Mouse (Mus musculus) ES-E14 (cell line): ENCODE measurements around the gene Tmem14a. TPM values are rescaled to one million over a fixed set of nuclear protein-coding genes. Genes with fewer than 3 reads are reported as not detected.

Source experiments
- DNase-seq: peaks from one replicate; pipeline ENCODE4 v3.0.0-alpha.2; 2013; ENCODE audit warnings: low read depth, low spot score
- H3K27ac ChIP-seq: 2 replicates; pipeline ENCODE4 v1.5.1; 2012; ENCODE audit warnings: low read depth, mild to moderate bottlenecking, low read length, moderate library complexity, mixed read lengths; ENCODE audit not compliant: poor library complexity, insufficient read depth, severe bottlenecking
- H3K36me3 ChIP-seq: 2 replicates; pipeline ENCODE4 v1.6.1; 2012; ENCODE audit warnings: mild to moderate bottlenecking, low read length, moderate library complexity, mixed read lengths; ENCODE audit not compliant: control insufficient read depth, poor library complexity, insufficient read depth, severe bottlenecking
- H3K4me1 ChIP-seq, 2 experiments: fragments of 150-350 bp in 1 of 2; sonication (generic) in 1 of 2; 2 replicates each; pipeline ENCODE4 v1.6.1; 2012; ENCODE audit warnings: low read length in 2 of 2, mild to moderate bottlenecking in 1 of 2, mixed read lengths in 1 of 2; ENCODE audit not compliant: control insufficient read depth in 2 of 2, insufficient read depth in 2 of 2, poor library complexity in 1 of 2
- H3K4me3 ChIP-seq, 2 experiments: fragments of 150-350 bp in 1 of 2; sonication (generic) in 1 of 2; 2 replicates each; pipeline ENCODE4 v1.5.1; 2012; ENCODE audit warnings: low read length in 2 of 2, low read depth in 1 of 2, mild to moderate bottlenecking in 1 of 2, mixed read lengths in 1 of 2; ENCODE audit not compliant: insufficient read depth in 1 of 2, poor library complexity in 1 of 2, severe bottlenecking in 1 of 2
- H3K9ac ChIP-seq: 2 replicates; pipeline ENCODE4 v1.6.1; 2012; ENCODE audit warnings: low read depth, mild to moderate bottlenecking, low read length, mixed read lengths; ENCODE audit not compliant: poor library complexity, insufficient read depth, severe bottlenecking
- H3K9me3 ChIP-seq: fragments of 150-350 bp; sonication (generic); 2 replicates; pipeline ENCODE4 v1.6.1; 2012; ENCODE audit warnings: low read depth, mild to moderate bottlenecking, low read length; ENCODE audit not compliant: control insufficient read depth, insufficient read depth
- CHD2 ChIP-seq: IDR thresholded peaks from 2 replicates; pipeline ENCODE4 v1.6.1; 2014; ENCODE audit warnings: mild to moderate bottlenecking, low read depth, low read length, inconsistent platforms
- HCFC1 ChIP-seq: IDR thresholded peaks from 2 replicates; pipeline ENCODE4 v1.6.1; 2012; ENCODE audit warnings: low read length, inconsistent platforms, borderline replicate concordance; ENCODE audit not compliant: insufficient read depth
- MAFK ChIP-seq: IDR thresholded peaks from 2 replicates; pipeline ENCODE4 v1.6.1; 2014; ENCODE audit warnings: mild to moderate bottlenecking, low read depth, low read length, inconsistent platforms; ENCODE audit not compliant: insufficient read depth
- ZC3H11A ChIP-seq: IDR thresholded peaks from 2 replicates; pipeline ENCODE4 v1.6.1; 2012; ENCODE audit warnings: low read depth, mild to moderate bottlenecking, inconsistent platforms, low read length, borderline replicate concordance
- ZNF384 ChIP-seq: IDR thresholded peaks from 2 replicates; pipeline ENCODE4 v1.6.1; 2012; ENCODE audit warnings: low read depth, low read length, inconsistent platforms
- in situ Hi-C, 2 experiments: fragments of 600-800 bp; cut with MboI; formaldehyde crosslinking; loops; one replicate each; pipeline ENCODE4 v1.15.1; 2025; ENCODE audit warnings: low sequenced_read_pairs in 2 of 2, inconsistent platforms in 1 of 2; ENCODE audit not compliant: unreplicated experiment in 2 of 2
- total RNA-seq: library from RNA; depleted of rRNA; stranded (reverse); fragments of 300-350 nt; gene quantifications from 2 replicates; pipeline ENCODE4 v1.2.3, GENCODE M21; 2012

The Tmem14a gene
- total RNA-seq, 1 experiment = 5.8 TPM

DNA sequence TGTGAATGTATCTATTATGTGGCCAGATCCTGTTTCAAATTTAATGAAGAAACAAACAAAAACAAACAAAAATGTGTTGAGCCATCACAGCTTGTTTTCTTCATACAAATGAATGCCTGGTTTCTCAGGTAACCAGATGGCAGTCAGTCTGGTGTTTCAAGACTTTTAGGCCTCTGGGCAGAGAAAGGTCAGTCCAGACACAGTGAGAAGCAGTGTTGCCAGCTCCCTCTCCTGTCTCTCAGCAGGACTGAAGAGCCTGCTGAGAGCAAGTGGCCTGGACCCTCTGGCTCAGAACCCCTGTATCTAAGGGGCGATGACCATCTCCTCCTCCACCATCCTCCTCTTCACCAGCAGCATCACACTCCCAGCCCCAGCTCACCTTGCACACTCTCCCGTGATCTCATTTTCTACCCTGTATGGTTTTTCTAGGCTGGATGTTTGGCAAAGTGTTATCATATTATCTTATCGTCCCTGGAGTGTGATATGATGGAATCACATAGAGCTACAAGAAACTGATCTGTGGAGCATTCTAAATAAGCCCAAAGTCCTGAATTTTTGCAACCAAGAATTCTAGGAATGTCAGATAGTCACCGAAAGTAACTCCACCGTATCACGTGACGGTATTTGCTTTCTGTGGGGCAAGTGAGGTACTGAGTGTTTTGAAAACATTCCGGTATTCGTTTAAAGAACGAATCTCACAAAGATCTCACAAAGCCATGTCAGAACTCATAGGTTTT is 34.4 kb downstream of the Tmem14a start:
- peak overlapping the region; percentile 66; the same call in 1 of the 2 replicates for H3K27ac ChIP-seq
- H3K9me3 ChIP-seq = no peaks in the 10 kb centered on the region
- in situ Hi-C loops = no loop called here
- H3K4me3 ChIP-seq = no peak overlapping the region
- peaks cover 2% of the 10 kb centered on the region; the same call in 1 of the 2 replicates for H3K36me3 ChIP-seq
- DNase-seq = no peak
- H3K9ac ChIP-seq = no peak overlapping the region
- H3K4me1 ChIP-seq = peaks cover 7 to 10% of the 10 kb centered on the region in 2 experiments; a peak in 3 of 4 replicates
- TF ChIP-seq ZNF384 (no peak), HCFC1 (no peak), CHD2 (no peak), ZC3H11A (no peak), MAFK (no peak)

DNA sequence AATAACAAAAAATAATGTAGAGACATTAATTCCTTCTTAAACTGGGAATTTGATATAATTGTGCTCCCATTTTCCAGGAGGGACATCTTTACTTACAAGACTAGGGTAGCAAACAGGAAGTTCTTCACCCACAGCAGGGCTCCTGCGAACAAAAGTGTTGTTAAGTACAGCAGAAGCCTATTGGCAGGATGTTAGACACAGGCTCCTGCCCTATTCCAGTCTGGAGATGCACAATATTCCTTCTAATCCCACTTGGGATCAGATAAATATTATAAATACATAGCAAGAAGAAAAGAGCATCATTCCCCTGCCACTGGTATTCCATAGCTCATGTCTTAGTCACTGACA is 34.9 kb downstream of the Tmem14a start:
- H3K9ac ChIP-seq = no peak overlapping the region
- no peak for TF ChIP-seq HCFC1
- peaks cover 2% of the 10 kb centered on the region; the same call in 1 of the 2 replicates for H3K36me3 ChIP-seq
- H3K9me3 ChIP-seq = no peaks in the 10 kb centered on the region
- no peak for DNase-seq
- peak overlapping the region; percentile 57; the same call in 1 of the 2 replicates for H3K27ac ChIP-seq
- H3K4me1 ChIP-seq = peaks cover 7 to 10% of the 10 kb centered on the region in 2 experiments; a peak in 3 of 4 replicates
- H3K4me3 ChIP-seq = no peak overlapping the region
- in situ Hi-C loops = no loop called here

- Histone ChIP-seq H3K4me1 (peaks cover 7 to 9% of the 10 kb centered on the region in 2 experiments; a peak in 3 of 4 replicates), H3K4me3 (no peak overlapping the region), H3K36me3 (peaks cover 2% of the 10 kb centered on the region; the same call in 1 of the 2 replicates), H3K27ac (peak overlapping the region; percentile 57; the same call in 1 of the 2 replicates), H3K9ac (no peak overlapping the region), H3K9me3 (no peaks in the 10 kb centered on the region)
- TF ChIP-seq ZC3H11A (no peak), MAFK (no peak), CHD2 (no peak), ZNF384 (no peak), HCFC1 (no peak)
- no peak for DNase-seq
- in situ Hi-C loops = no loop called here
Measured at GRCm38 (mm10) chr1:21253856-21254255, 35.5 kb downstream of the Tmem14a start.

DNA sequence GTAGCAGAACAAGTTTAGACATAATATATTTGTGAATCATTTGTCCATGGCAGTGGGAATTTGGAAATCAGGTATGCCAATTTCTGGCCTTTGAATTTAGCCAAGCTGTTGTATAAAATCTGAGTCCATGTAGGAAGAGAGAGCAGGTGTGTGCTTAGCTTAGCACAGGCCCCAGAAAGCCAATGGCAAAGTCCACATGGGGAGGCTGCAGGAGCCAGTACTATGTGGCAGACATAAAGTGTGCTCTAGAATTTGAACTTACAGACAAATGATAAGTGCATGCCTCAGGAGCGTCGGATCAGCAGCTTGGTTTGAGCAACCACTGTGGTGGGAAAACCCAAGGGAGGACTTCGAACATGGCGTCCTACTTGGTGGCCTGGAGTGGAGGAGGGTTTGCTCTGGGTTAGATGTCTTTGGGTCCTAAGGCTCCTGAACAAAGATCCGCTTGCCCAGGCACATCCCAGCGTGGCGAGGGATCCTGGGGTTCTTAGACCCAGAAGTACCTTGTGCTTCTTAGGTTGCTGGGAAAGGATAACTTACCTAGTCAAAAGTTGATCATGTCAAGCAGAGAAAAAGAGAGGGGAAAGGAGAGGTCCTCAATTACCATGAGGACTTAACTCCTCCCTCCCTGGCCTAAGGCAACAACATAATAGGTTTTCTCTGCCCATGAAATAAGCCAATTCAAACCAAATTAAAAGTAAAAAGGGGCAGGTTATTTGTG is 37.4 kb downstream of the Tmem14a start:
- peak overlapping the region; percentile 59; the same call in 1 of the 2 replicates for H3K9ac ChIP-seq
- H3K27ac ChIP-seq = peak overlapping the region; percentile 98
- peaks cover 9 to 11% of the 10 kb centered on the region in 2 experiments; a peak in 3 of 4 replicates for H3K4me1 ChIP-seq
- H3K9me3 ChIP-seq = no peaks in the 10 kb centered on the region
- in situ Hi-C loops = no loop called here
- no peak for TF ChIP-seq ZNF384
- TF ChIP-seq CHD2 = no peak
- H3K4me3 ChIP-seq = peak overlapping the region in 1 of 2 experiments; percentile 44; a peak in 2 of 4 replicates
- peaks cover 2% of the 10 kb centered on the region; the same call in 1 of the 2 replicates for H3K36me3 ChIP-seq
- no peak for DNase-seq
